Mouse (Mus musculus): ENCODE measurements around the gene Cyb5d2. TPM values are rescaled to one million over a fixed set of nuclear protein-coding genes. Genes with fewer than 3 reads are reported as not detected.
A peak's percentile ranks its signal among the peaks of the same experiment; 100 is the strongest.

Cyb5d2 gene
- total and polyA plus RNA-seq, 3 experiments: 10.7 to 23.1 (median 19.6) TPM

DNA sequence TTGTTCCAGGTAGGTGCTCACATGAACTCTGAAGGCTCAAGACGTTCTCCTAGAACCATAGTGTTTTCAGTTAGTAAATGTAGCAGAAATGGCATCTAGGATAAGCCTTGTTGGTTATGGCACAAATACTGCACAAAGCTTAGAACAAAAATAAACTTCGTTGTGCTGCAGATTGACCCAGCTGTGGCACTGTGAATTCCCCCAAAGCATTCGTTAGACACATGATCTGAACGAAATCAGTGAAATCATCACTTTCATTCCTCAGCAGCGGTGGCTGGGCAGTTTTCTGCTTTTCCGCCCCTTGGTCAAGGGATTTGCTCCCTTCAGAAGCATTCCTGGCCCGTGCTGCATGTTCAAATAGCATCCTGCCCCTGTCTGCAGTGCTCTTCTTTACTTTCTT, 22.1 kb upstream of the Cyb5d2 start:
- 86% methylated on average over 7 of the region's 7 CpGs for WGBS
- TF ChIP-seq POLR2A (IDR thresholded peaks at IDR 0.05; ENCODE audit: insufficient read depth, low read depth, low read length) (no peak), EP300 (IDR thresholded peaks at IDR 0.05; ENCODE audit: insufficient read depth, low read depth, low read length) (no peak), CTCF (IDR thresholded peaks at IDR 0.05) (no peak)

DNA sequence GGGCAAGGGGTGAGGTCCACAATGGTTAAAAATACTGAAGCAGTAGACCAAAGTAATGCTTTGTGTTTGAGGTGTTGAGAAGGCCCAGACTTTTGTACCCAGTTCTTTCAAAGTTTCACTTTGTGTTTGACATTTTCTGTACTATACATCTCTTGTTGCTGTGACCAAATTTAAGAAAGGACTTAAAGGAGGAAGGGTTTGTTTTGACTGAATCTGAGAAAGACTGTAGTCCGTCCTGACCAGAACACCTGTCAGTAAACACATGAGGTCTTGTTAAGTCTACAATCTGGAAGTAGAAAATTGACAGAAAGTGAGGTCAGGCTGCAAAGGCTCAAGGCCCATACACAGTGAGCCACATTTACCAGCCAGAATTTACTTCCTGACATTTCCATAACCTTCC, 20.9 kb upstream of the Cyb5d2 start:
- no peak overlapping the region for H3K9ac ChIP-seq (ENCODE audit: low read depth, low read length)
- no peak for TF ChIP-seq CTCF (IDR thresholded peaks at IDR 0.05)
- TF ChIP-seq EP300 (IDR thresholded peaks at IDR 0.05; ENCODE audit: insufficient read depth, low read depth, low read length): no peak
- no peak for TF ChIP-seq POLR2A (IDR thresholded peaks at IDR 0.05; ENCODE audit: insufficient read depth, low read depth, low read length)
- H3K36me3 ChIP-seq (ENCODE audit: control insufficient read depth, insufficient read depth, low read length): no peaks in the 10 kb centered on the region
- no peak overlapping the region for H3K27ac ChIP-seq
- H3K4me1 ChIP-seq (ENCODE audit: control insufficient read depth, insufficient read depth, low read length): peaks cover 1% of the 10 kb centered on the region; the same call in 1 of the 2 replicates
- DNase-seq: no peak
- WGBS: 94% methylated on average over 1 of the region's 1 CpGs
- intact Hi-C loops (cut with DNase I): no loop called here
- no peaks in the 10 kb centered on the region for H3K27me3 ChIP-seq (ENCODE audit: control insufficient read depth, insufficient read depth, low read length)
- H3K79me2 ChIP-seq (replicated peaks; ENCODE audit: control insufficient read depth, insufficient read depth, low read length): 0 out of 2 replicates have a peak, but pooled peaks cover 1% of the 10 kb centered on the region
- H3K4me3 ChIP-seq: no peak overlapping the region

More for the DNA sequence above, 22.1 kb upstream of the Cyb5d2 start:
- H3K4me1 ChIP-seq (ENCODE audit: control insufficient read depth, insufficient read depth, low read length): no peaks in the 10 kb centered on the region; the same call in 1 of the 2 replicates
- 0 out of 2 replicates have a peak, but pooled peaks cover 1% of the 10 kb centered on the region for H3K79me2 ChIP-seq (replicated peaks; ENCODE audit: control insufficient read depth, insufficient read depth, low read length)
- H3K27ac ChIP-seq: no peak overlapping the region
- no peak for DNase-seq
- no peaks in the 10 kb centered on the region for H3K27me3 ChIP-seq (ENCODE audit: control insufficient read depth, insufficient read depth, low read length)
- intact Hi-C loops (cut with DNase I): no loop called here
- no peaks in the 10 kb centered on the region for H3K36me3 ChIP-seq (ENCODE audit: control insufficient read depth, insufficient read depth, low read length)
- H3K9ac ChIP-seq (ENCODE audit: low read depth, low read length): no peak overlapping the region
- H3K4me3 ChIP-seq: no peak overlapping the region

GRCm38 (mm10) chr11:72814188-72814587, 18.2 kb upstream of the Cyb5d2 start:
- no peaks in the 10 kb centered on the region for H3K27me3 ChIP-seq (ENCODE audit: control insufficient read depth, insufficient read depth, low read length)
- no peak overlapping the region for H3K9ac ChIP-seq (ENCODE audit: low read depth, low read length)
- no peak for DNase-seq
- TF ChIP-seq CTCF (IDR thresholded peaks at IDR 0.05): peak; percentile 51
- TF ChIP-seq POLR2A (IDR thresholded peaks at IDR 0.05; ENCODE audit: insufficient read depth, low read depth, low read length): no peak
- H3K36me3 ChIP-seq (ENCODE audit: control insufficient read depth, insufficient read depth, low read length): no peaks in the 10 kb centered on the region
- peaks cover 1% of the 10 kb centered on the region; the same call in 1 of the 2 replicates for H3K4me1 ChIP-seq (ENCODE audit: control insufficient read depth, insufficient read depth, low read length)
- intact Hi-C loops (cut with DNase I): no loop called here
- no peak overlapping the region for H3K4me3 ChIP-seq
- no peak overlapping the region for H3K27ac ChIP-seq
- H3K79me2 ChIP-seq (replicated peaks; ENCODE audit: control insufficient read depth, insufficient read depth, low read length): 0 out of 2 replicates have a peak, but pooled peaks cover 1% of the 10 kb centered on the region
- 81% methylated on average over 2 of the region's 2 CpGs for WGBS

DNA sequence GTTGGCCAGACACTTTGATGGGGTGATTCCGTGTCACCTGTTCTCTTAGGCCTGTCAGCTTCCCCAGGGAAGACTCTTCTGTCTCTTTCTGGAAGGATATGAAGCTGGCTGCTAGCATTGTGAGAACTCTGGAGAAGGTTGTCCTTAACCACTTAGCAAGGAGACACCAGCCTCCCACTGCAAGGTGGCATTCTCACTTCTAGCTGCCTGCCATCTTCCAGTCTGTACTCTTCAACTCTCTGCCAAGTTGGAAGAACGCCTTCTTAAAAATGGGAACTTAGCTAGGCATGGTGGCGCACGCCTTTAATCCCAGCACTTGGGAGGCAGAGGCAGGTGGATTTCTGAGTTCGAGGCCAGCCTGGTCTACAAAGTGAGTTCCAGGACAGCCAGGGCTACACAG, 17.7 kb upstream of the Cyb5d2 start:
- H3K4me1 ChIP-seq (ENCODE audit: control insufficient read depth, insufficient read depth, low read length): peaks cover 1% of the 10 kb centered on the region; the same call in 1 of the 2 replicates
- no peaks in the 10 kb centered on the region for H3K27me3 ChIP-seq (ENCODE audit: control insufficient read depth, insufficient read depth, low read length)
- 0 out of 2 replicates have a peak, but pooled peaks cover 1% of the 10 kb centered on the region for H3K79me2 ChIP-seq (replicated peaks; ENCODE audit: control insufficient read depth, insufficient read depth, low read length)
- no peak for DNase-seq
- 90% methylated on average over 5 of the region's 5 CpGs for WGBS
- TF ChIP-seq CTCF (IDR thresholded peaks at IDR 0.05) (no peak), POLR2A (IDR thresholded peaks at IDR 0.05; ENCODE audit: insufficient read depth, low read depth, low read length) (no peak), EP300 (IDR thresholded peaks at IDR 0.05; ENCODE audit: insufficient read depth, low read depth, low read length) (no peak)
- H3K36me3 ChIP-seq (ENCODE audit: control insufficient read depth, insufficient read depth, low read length): no peaks in the 10 kb centered on the region
- no peak overlapping the region for H3K27ac ChIP-seq
- no peak overlapping the region for H3K4me3 ChIP-seq
- intact Hi-C loops (cut with DNase I): no loop called here
- no peak overlapping the region for H3K9ac ChIP-seq (ENCODE audit: low read depth, low read length)

GRCm38 (mm10) chr11:72807992-72808391, 12.1 kb upstream of the Cyb5d2 start:
- intact Hi-C loops (cut with DNase I): no loop called here
- H3K27me3 ChIP-seq (ENCODE audit: control insufficient read depth, insufficient read depth, low read length): no peaks in the 10 kb centered on the region
- H3K27ac ChIP-seq: no peak overlapping the region
- DNase-seq: no peak
- no peak overlapping the region for H3K4me3 ChIP-seq
- peaks cover 23% of the 10 kb centered on the region for H3K36me3 ChIP-seq (ENCODE audit: control insufficient read depth, insufficient read depth, low read length)
- TF ChIP-seq POLR2A (IDR thresholded peaks at IDR 0.05; ENCODE audit: insufficient read depth, low read depth, low read length) (no peak), EP300 (IDR thresholded peaks at IDR 0.05; ENCODE audit: insufficient read depth, low read depth, low read length) (no peak), CTCF (IDR thresholded peaks at IDR 0.05) (no peak)
- H3K9ac ChIP-seq (ENCODE audit: low read depth, low read length): no peak overlapping the region
- 62% methylated on average over 4 of the region's 4 CpGs for WGBS
- peaks cover 19% of the 10 kb centered on the region for H3K4me1 ChIP-seq (ENCODE audit: control insufficient read depth, insufficient read depth, low read length)
- H3K79me2 ChIP-seq (replicated peaks; ENCODE audit: control insufficient read depth, insufficient read depth, low read length): peaks cover 7% of the 10 kb centered on the region

DNA sequence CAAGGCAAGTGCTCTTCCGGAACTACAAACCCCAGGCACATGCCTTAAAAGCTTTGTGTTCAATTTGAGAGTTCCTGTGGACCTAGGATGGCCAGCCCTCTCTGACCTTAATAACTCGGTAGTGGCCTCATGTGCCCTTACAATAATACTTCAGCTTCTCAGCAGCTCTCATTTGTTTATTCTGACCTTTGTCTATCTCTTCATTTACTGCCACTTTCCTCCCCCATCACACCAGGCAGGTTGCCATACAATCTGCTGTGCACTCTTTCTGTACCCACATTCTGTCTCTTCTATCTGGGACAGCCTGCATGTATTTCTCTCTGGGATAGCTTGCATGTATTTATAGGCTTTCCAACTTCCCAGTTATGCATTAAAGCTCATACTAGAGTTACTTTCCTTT, 10.6 kb upstream of the Cyb5d2 start:
- Histone ChIP-seq H3K79me2 (replicated peaks; ENCODE audit: control insufficient read depth, insufficient read depth, low read length) (peaks cover 7% of the 10 kb centered on the region), H3K4me3 (no peak overlapping the region), H3K4me1 (ENCODE audit: control insufficient read depth, insufficient read depth, low read length) (peaks cover 24% of the 10 kb centered on the region), H3K9ac (ENCODE audit: low read depth, low read length) (no peak overlapping the region), H3K27me3 (ENCODE audit: control insufficient read depth, insufficient read depth, low read length) (no peaks in the 10 kb centered on the region), H3K36me3 (ENCODE audit: control insufficient read depth, insufficient read depth, low read length) (peaks cover 23% of the 10 kb centered on the region), H3K27ac (no peak overlapping the region; the same call in 1 of the 2 replicates)
- no peak for DNase-seq
- WGBS: 29% methylated on average over 2 of the region's 2 CpGs
- intact Hi-C loops (cut with DNase I): no loop called here
- no peak for TF ChIP-seq CTCF (IDR thresholded peaks at IDR 0.05)
